Mouse (Mus musculus): ENCODE data around the gene Grm8.
A peak's percentile ranks its signal among the peaks of the same experiment; 100 is the strongest.

Gene Grm8

GRCm38 (mm10) chr6:28042339-28042738 is 92.6 kb downstream of the Grm8 start:
- no peak for DNase-seq (ENCODE audit: low spot score in 2 of 2)

- DNase-seq (ENCODE audit: low spot score in 2 of 2): no peak
Measured at GRCm38 (mm10) chr6:28040815-28041214, 94.2 kb downstream of the Grm8 start.

- no peak for DNase-seq (ENCODE audit: low spot score in 2 of 2)
Measured at GRCm38 (mm10) chr6:28032006-28032405, 103.0 kb downstream of the Grm8 start.

- no peak for DNase-seq (ENCODE audit: low spot score in 2 of 2)
Measured at GRCm38 (mm10) chr6:28017653-28018052, 117.3 kb downstream of the Grm8 start.

- no peak for DNase-seq (ENCODE audit: low spot score in 2 of 2)
Measured at GRCm38 (mm10) chr6:28007001-28007400, 128.0 kb downstream of the Grm8 start.

GRCm38 (mm10) chr6:27997250-27997649 is 137.7 kb downstream of the Grm8 start:
- DNase-seq (ENCODE audit: low spot score in 2 of 2): no peak

- DNase-seq (ENCODE audit: low spot score in 2 of 2): no peak
Measured at GRCm38 (mm10) chr6:27991241-27991640, 143.7 kb downstream of the Grm8 start.

- no peak for DNase-seq (ENCODE audit: low spot score in 2 of 2)
Measured at GRCm38 (mm10) chr6:27982598-27982997, 152.4 kb downstream of the Grm8 start.

- DNase-seq (ENCODE audit: low spot score in 2 of 2): no peak
Measured at GRCm38 (mm10) chr6:27982021-27982420, 153.0 kb downstream of the Grm8 start.

GRCm38 (mm10) chr6:27977361-27977760 is 157.6 kb downstream of the Grm8 start:
- no peak for DNase-seq (ENCODE audit: low spot score in 2 of 2)

GRCm38 (mm10) chr6:27968859-27969258 is 166.1 kb downstream of the Grm8 start:
- DNase-seq (ENCODE audit: low spot score in 2 of 2): no peak

GRCm38 (mm10) chr6:27967037-27967436 is 167.9 kb downstream of the Grm8 start:
- DNase-seq (ENCODE audit: low spot score in 2 of 2): no peak

GRCm38 (mm10) chr6:27965237-27965636 is 169.7 kb downstream of the Grm8 start:
- DNase-seq (ENCODE audit: low spot score in 2 of 2): no peak

GRCm38 (mm10) chr6:27963887-27964286 is 171.1 kb downstream of the Grm8 start:
- DNase-seq (ENCODE audit: low spot score in 2 of 2): no peak

- no peak for DNase-seq (ENCODE audit: low spot score in 2 of 2)
Measured at GRCm38 (mm10) chr6:27956278-27956857, 178.6 kb downstream of the Grm8 start.

GRCm38 (mm10) chr6:27951433-27951832 is 183.5 kb downstream of the Grm8 start:
- DNase-seq (ENCODE audit: low spot score in 2 of 2): no peak

- no peak for DNase-seq (ENCODE audit: low spot score in 2 of 2)
Measured at GRCm38 (mm10) chr6:27928058-27928457, 206.9 kb downstream of the Grm8 start.

- no peak for DNase-seq (ENCODE audit: low spot score in 2 of 2)
Measured at GRCm38 (mm10) chr6:27913281-27913680, 221.7 kb downstream of the Grm8 start.

- no peak for DNase-seq (ENCODE audit: low spot score in 2 of 2)
Measured at GRCm38 (mm10) chr6:27904358-27904757, 230.6 kb downstream of the Grm8 start.

- no peak for DNase-seq (ENCODE audit: low spot score in 2 of 2)
Measured at GRCm38 (mm10) chr6:27902224-27902623, 232.8 kb downstream of the Grm8 start.

- no peak for DNase-seq (ENCODE audit: low spot score in 2 of 2)
Measured at GRCm38 (mm10) chr6:27901396-27901795, 233.6 kb downstream of the Grm8 start.

- DNase-seq (ENCODE audit: low spot score in 2 of 2): no peak
Measured at GRCm38 (mm10) chr6:27895153-27895552, 239.8 kb downstream of the Grm8 start.

GRCm38 (mm10) chr6:27892886-27893285 is 242.1 kb downstream of the Grm8 start:
- peak in 1 of 2 experiments; percentile 14 for DNase-seq (ENCODE audit: low spot score in 2 of 2)

GRCm38 (mm10) chr6:27888391-27888790 is 246.6 kb downstream of the Grm8 start:
- no peak for DNase-seq (ENCODE audit: low spot score in 2 of 2)
